Mouse (Mus musculus) bone marrow, adult 2 months (tissue): ENCODE results near the gene Sgk1.

Experiments used
- CTCF ChIP-seq: fragments of 200-500 bp; IDR thresholded peaks from 2 replicates; pipeline ENCODE4 v1.5.1; 2011; ENCODE audit warnings: low read length, control low read depth; ENCODE audit not compliant: control insufficient read depth, insufficient read depth
- POLR2A ChIP-seq: fragments of 200-500 bp; IDR thresholded peaks from 2 replicates; pipeline ENCODE4 v1.6.1; 2011; ENCODE audit warnings: low read depth, mild to moderate bottlenecking, control low read depth, low read length, borderline replicate concordance; ENCODE audit not compliant: control insufficient read depth

DNA sequence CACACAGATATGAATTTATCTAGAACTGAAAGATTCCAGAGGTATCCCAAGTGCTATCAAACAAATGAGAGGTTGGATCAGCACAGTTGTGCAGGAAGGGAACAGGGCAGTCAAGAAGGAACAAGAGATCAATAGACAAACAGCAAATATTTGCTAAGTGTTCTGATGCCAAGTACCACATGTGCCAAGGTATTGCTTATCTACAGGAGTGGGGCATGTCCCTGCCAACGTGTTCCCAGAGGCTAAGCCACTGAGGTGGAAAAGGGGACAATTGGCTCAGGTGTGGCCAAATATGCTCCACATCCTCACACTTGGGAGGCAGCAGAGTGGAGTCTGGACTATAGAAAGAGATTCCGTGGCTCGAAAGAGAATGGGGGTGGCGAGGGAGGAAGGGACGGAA, 119.6 kb downstream of the Sgk1 start:
- TF ChIP-seq CTCF (no peak), POLR2A (no peak)
